Comparison of ENCODE assay signal across 13 mouse cellular contexts in genomic region chr4:134312901-134313300, GRCm38 (mm10). TPM values are rescaled to one million over a fixed set of nuclear protein-coding genes. Genes with fewer than 3 reads are reported as not detected.
DNase-seq lines count a peak whose midpoint lies in the region; ATAC-seq and TF ChIP-seq lines count a peak whose summit lies in the region.
"Had no signal": no experiment of that assay in that cellular context is flagged by ENCODE, and none has a peak within 500 bp of the region (broad histone marks: within the 10 kb centered on the region; RNA-seq: fewer than 3 reads in every experiment).

No protein-coding gene starts in this region.

- H3K9ac ChIP-seq in intestine, postnatal 0 days (ENCODE audit: low read depth, low read length) = no peak overlapping the region
- no peak overlapping the region for H3K9ac ChIP-seq in intestine, embryonic 16.5 days (ENCODE audit: low read depth, low read length)
- H3K9ac ChIP-seq: neural tube, embryonic 12.5 days had no signal

- no peaks in the 10 kb centered on the region for H3K27me3 ChIP-seq in intestine, postnatal 0 days (replicated peaks; ENCODE audit: control insufficient read depth, insufficient read depth, low read length)
- no peaks in the 10 kb centered on the region for H3K27me3 ChIP-seq in intestine, embryonic 16.5 days (replicated peaks; ENCODE audit: control insufficient read depth, insufficient read depth, low read length)
- H3K27me3 ChIP-seq: neural tube, embryonic 12.5 days had no signal

- peak; percentile 63 for TF ChIP-seq CTCF in intestine, postnatal 0 days (IDR thresholded peaks at IDR 0.05; ENCODE audit: low read depth)

- no peak for ATAC-seq in intestine, postnatal 0 days
- ATAC-seq in intestine, embryonic 16.5 days = no peak

- DNase-seq in thymus, postnatal 4 days = peak; percentile 52
- DNase-seq in thymus, adult 18-20 months = no peak
- peak; percentile 90 for DNase-seq in ZHBTc4 (ENCODE audit: low read depth, low spot score)
- DNase-seq in urinary bladder, postnatal 14 days (ENCODE audit: low spot score) = no peak
- DNase-seq in ovary, postnatal 14 days (ENCODE audit: low spot score) = no peak
- DNase-seq: heart, postnatal 4 days; kidney, adult 18-20 months; lung, adult 2 months; right cerebral cortex, adult 18-20 months had no signal

- 93% methylated on average over 6 of the region's 6 CpGs for WGBS in intestine, postnatal 0 days
- WGBS in intestine, embryonic 16.5 days = 93% methylated on average over 6 of the region's 6 CpGs

- H3K4me2 ChIP-seq in intestine, postnatal 0 days (replicated peaks; ENCODE audit: low read depth) = no peak overlapping the region
- H3K4me2 ChIP-seq in intestine, embryonic 16.5 days (ENCODE audit: low read depth, low read length) = no peak overlapping the region
- H3K4me2 ChIP-seq: neural tube, embryonic 12.5 days had no signal

- H3K4me1 ChIP-seq in intestine, postnatal 0 days (replicated peaks; ENCODE audit: control insufficient read depth, insufficient read depth, low read length) = no peaks in the 10 kb centered on the region
- no peaks in the 10 kb centered on the region; the same call in 1 of the 2 replicates for H3K4me1 ChIP-seq in intestine, embryonic 16.5 days (ENCODE audit: control insufficient read depth, insufficient read depth, low read length)

- H3K27ac ChIP-seq in intestine, postnatal 0 days (ENCODE audit: low read depth, low read length) = no peak overlapping the region
- H3K27ac ChIP-seq in intestine, embryonic 16.5 days (ENCODE audit: low read length) = no peak overlapping the region
- H3K27ac ChIP-seq: limb, embryonic 10.5 days; neural tube, embryonic 12.5 days had no signal

- no peaks in the 10 kb centered on the region for H3K36me3 ChIP-seq in intestine, postnatal 0 days (ENCODE audit: control insufficient read depth, insufficient read depth)
- no peaks in the 10 kb centered on the region for H3K36me3 ChIP-seq in intestine, embryonic 16.5 days (ENCODE audit: control insufficient read depth, insufficient read depth, low read length)
- H3K36me3 ChIP-seq: limb, embryonic 10.5 days; neural tube, embryonic 12.5 days had no signal

- H3K9me3 ChIP-seq in intestine, postnatal 0 days (ENCODE audit: control insufficient read depth) = no peaks in the 10 kb centered on the region
- no peaks in the 10 kb centered on the region for H3K9me3 ChIP-seq in intestine, embryonic 16.5 days (ENCODE audit: control insufficient read depth, low read length)
- H3K9me3 ChIP-seq: limb, embryonic 10.5 days had no signal

- H3K4me3 ChIP-seq in intestine, postnatal 0 days (ENCODE audit: low read depth, low read length) = no peak overlapping the region
- H3K4me3 ChIP-seq in intestine, embryonic 16.5 days (ENCODE audit: low read length) = no peak overlapping the region
- H3K4me3 ChIP-seq: limb, embryonic 10.5 days; neural tube, embryonic 12.5 days had no signal

RNA-seq across cellular contexts. Expression of gene Trim63, which starts 2.0 kb away (rescaled TPM):
- 1.4 and 1.7 TPM in 2 replicates for polyA plus RNA-seq in intestine, postnatal 0 days (2015; fragmentation: Nextera tagmentation; extraction: Ambion mirVana)
- 1.3 and 1.9 TPM in 2 replicates for polyA plus RNA-seq in intestine, embryonic 16.5 days (2015; fragmentation: Nextera tagmentation; extraction: Ambion mirVana)

RNA-seq across cellular contexts. Expression of gene Pdik1l, which starts 25.2 kb away (rescaled TPM):
- 9.2 and 9.6 TPM in 2 replicates for polyA plus RNA-seq in intestine, postnatal 0 days (2015; fragmentation: Nextera tagmentation; extraction: Ambion mirVana)
- 14.0 and 16.5 TPM in 2 replicates for polyA plus RNA-seq in intestine, embryonic 16.5 days (2015; fragmentation: Nextera tagmentation; extraction: Ambion mirVana)

RNA-seq across cellular contexts. Expression of gene Slc30a2, which starts 30.1 kb away (rescaled TPM):
- polyA plus RNA-seq in intestine, postnatal 0 days (2015; fragmentation: Nextera tagmentation; extraction: Ambion mirVana) = 15.4 and 39.1 TPM in 2 replicates
- polyA plus RNA-seq in intestine, embryonic 16.5 days (2015; fragmentation: Nextera tagmentation; extraction: Ambion mirVana) = 7.4 and 10.6 TPM in 2 replicates
- polyA plus RNA-seq: limb, embryonic 10.5 days; neural tube, embryonic 12.5 days had no signal

RNA-seq across cellular contexts. Expression of gene Grrp1, which starts 59.0 kb away (rescaled TPM):
- 6.8 and 7.6 TPM in 2 replicates for polyA plus RNA-seq in intestine, postnatal 0 days (2015; fragmentation: Nextera tagmentation; extraction: Ambion mirVana)
- polyA plus RNA-seq in intestine, embryonic 16.5 days (2015; fragmentation: Nextera tagmentation; extraction: Ambion mirVana) = 3.6 and 5.0 TPM in 2 replicates

Comparison
In these comparisons a context has a peak if more than half of its experiments do, and no peak if none do; other contexts are left out.
1. DNase-seq: peak in thymus, postnatal 4 days (single experiment) and ZHBTc4 (single experiment); none in thymus, adult 18-20 months (0 of 2), urinary bladder, postnatal 14 days (single experiment) and ovary, postnatal 14 days (single experiment).